Mouse (Mus musculus): Measurements from ENCODE around the gene Sds. TPM values are rescaled to one million over a fixed set of nuclear protein-coding genes. Genes with fewer than 3 reads are reported as not detected.

Sds gene
- total RNA-seq, 2 experiments from 2014 or later: not detected

GRCm38 (mm10) chr5:120438991-120439710, 37.2 kb upstream of the Sds start:
- intact Hi-C loops (cut with DNase I; ENCODE audit: low total_unique reads): no loop called here
- DNase-seq: no peak

DNA sequence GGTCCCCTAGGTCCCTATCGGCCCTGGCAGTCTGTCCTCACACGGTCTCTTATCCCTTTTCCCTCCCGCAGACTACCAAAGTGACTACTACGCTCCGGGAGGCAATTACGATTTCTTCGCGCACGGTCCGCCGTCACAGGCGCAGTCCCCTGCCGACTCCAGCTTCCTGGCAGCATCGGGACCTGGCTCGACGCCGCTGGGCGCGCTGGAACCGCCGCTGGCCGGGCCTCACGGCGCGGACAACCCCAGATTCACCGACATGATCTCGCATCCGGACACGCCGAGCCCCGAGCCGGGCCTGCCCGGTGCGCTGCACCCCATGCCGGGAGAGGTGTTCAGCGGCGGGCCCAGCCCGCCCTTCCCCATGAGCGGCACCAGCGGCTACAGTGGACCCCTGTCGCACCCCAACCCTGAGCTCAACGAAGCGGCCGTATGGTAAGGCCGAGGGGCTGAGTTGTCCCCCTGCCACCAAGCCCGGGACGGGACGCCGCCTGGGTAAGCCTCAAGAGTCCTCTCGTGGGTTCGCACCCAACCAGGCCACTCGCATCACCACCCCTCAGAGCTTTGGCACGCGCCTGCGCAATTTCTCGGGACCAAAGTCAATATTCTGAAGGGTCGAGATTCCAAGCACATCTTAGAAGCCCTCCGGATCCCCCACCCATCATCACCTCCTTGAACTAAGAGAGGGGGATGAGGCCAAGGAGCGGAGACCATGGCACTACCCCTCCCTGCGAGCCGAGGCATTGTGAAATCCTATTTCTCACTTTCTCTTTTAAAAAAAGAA, 36.2 kb upstream of the Sds start:
- intact Hi-C loops (cut with DNase I; ENCODE audit: low total_unique reads): loop anchor here (10.0 kb wide), 1 partner anchor 295 kb away; no protein-coding TSS in a partner anchor
- DNase-seq: no peak

DNA sequence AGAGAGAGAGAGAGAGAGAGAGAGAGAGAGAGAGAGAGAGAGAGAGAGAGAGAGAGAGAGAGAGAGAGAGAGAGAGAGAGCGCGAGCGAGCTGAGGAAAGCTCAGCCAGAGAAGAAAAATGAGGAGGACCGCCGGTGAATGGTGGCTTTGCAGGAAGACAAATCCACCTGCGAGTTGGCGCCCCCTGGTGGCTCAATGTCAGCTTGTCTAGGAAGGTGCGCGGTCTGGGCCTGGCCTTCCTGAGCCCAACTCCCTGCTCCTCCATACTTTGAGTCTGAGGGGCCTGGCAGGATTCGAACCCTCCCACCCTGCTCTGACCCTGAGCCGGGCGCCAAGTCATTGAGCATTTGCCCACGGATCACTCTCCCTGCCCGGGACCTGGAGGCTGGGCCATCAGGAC, 35.6 kb upstream of the Sds start:
- intact Hi-C loops (cut with DNase I; ENCODE audit: low total_unique reads): loop anchor here (10.0 kb wide), 1 partner anchor 296 kb away; no protein-coding TSS in a partner anchor
- DNase-seq: peak; percentile 88

- no peak for DNase-seq
- intact Hi-C loops (cut with DNase I; ENCODE audit: low total_unique reads): loop anchor here (10.0 kb wide), 1 partner anchor 303 kb away; no protein-coding TSS in a partner anchor
These were observed 29.0 kb upstream of the Sds start for GRCm38 (mm10) chr5:120447305-120447704.

DNA sequence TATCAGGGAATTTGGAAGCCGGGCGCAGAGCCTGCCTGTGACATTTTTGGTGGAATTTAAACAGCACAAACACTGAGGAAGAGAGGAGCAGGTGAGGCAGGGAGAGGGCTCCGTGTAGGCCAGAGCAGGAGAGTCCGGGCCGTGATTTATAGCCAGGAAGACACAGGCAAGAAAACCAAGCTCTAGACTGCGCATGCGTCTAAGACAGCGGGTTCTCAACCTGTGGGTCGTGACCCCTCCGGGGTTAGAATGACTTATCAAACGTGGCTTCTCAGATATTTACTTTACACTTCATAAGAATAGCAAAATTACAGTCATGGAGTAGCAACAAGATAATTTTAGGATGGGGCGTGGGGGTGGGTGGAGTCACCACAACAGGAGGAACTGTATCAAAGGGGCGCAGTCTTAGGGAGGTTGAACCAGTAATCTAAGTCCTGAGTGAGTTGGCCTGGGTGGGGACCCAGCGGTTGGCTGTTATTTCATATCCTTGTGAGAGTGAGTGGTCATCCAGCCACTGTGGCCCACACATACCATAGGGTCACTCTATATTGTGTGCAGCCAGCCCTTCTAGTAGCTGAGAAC, 21.5 kb upstream of the Sds start:
- DNase-seq: no peak
- intact Hi-C loops (cut with DNase I; ENCODE audit: low total_unique reads): no loop called here

- intact Hi-C loops (cut with DNase I; ENCODE audit: low total_unique reads): no loop called here
- no peak for DNase-seq
These were observed 20.1 kb upstream of the Sds start for GRCm38 (mm10) chr5:120456253-120456652.

- DNase-seq: no peak
- intact Hi-C loops (cut with DNase I; ENCODE audit: low total_unique reads): no loop called here
These were observed 19.3 kb upstream of the Sds start for GRCm38 (mm10) chr5:120456841-120457554.

- intact Hi-C loops (cut with DNase I; ENCODE audit: low total_unique reads): no loop called here
- DNase-seq: peak; percentile 41
These were observed 18.7 kb upstream of the Sds start for GRCm38 (mm10) chr5:120457628-120458027.

GRCm38 (mm10) chr5:120459133-120459532, 17.2 kb upstream of the Sds start:
- intact Hi-C loops (cut with DNase I; ENCODE audit: low total_unique reads): no loop called here
- no peak for DNase-seq

DNA sequence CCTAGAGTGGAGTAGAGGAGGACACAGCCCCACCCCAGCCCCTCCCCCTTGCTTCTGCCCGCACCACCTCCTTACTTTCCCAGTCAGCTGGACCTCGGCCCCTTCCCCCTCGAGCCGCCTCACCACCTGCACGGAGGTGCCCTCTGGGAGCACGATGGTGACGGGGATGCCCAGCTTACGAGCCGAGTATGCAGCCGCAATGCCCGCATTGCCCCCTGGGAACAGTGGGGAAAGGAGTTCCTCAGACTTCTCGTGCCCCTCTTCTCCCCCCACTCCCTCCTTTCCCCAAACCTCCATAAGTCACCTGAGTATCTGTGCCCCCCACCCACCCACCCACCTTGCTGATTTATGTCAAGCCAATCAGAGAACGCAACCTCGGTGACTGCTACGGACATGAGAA, 14.4 kb upstream of the Sds start:
- intact Hi-C loops (cut with DNase I; ENCODE audit: low total_unique reads): no loop called here
- DNase-seq: no peak

DNA sequence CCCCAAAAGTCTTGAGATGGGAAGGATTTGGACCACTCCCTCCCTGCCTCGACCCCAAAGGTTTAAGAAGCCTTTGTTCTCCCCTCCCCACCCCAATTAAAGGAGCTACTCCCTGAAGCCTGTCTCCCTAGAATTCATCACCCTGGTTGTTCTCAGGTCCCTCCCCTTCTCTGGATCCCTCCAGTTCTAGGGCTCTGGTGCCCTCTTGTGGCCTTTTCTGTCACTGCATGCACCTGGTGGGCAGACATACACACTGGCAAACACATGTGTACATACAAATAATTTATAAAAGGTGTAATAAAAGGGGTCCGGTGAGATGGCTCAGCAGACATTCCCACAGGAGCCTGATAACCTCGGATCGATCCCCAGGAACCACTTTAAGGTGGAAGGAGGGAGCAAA, 12.0 kb upstream of the Sds start:
- no peak for DNase-seq
- intact Hi-C loops (cut with DNase I; ENCODE audit: low total_unique reads): no loop called here

- intact Hi-C loops (cut with DNase I; ENCODE audit: low total_unique reads): no loop called here
- DNase-seq: no peak
These were observed 11.3 kb upstream of the Sds start for GRCm38 (mm10) chr5:120465062-120465461.

- no peak for DNase-seq
- intact Hi-C loops (cut with DNase I; ENCODE audit: low total_unique reads): no loop called here
These were observed 10.5 kb upstream of the Sds start for GRCm38 (mm10) chr5:120465860-120466259.

GRCm38 (mm10) chr5:120467026-120467425, 9.3 kb upstream of the Sds start:
- no peak for DNase-seq
- intact Hi-C loops (cut with DNase I; ENCODE audit: low total_unique reads): no loop called here

- DNase-seq: no peak
- intact Hi-C loops (cut with DNase I; ENCODE audit: low total_unique reads): no loop called here
These were observed 8.0 kb upstream of the Sds start for GRCm38 (mm10) chr5:120468336-120468735.

GRCm38 (mm10) chr5:120468830-120469229, 7.5 kb upstream of the Sds start:
- DNase-seq: no peak

DNA sequence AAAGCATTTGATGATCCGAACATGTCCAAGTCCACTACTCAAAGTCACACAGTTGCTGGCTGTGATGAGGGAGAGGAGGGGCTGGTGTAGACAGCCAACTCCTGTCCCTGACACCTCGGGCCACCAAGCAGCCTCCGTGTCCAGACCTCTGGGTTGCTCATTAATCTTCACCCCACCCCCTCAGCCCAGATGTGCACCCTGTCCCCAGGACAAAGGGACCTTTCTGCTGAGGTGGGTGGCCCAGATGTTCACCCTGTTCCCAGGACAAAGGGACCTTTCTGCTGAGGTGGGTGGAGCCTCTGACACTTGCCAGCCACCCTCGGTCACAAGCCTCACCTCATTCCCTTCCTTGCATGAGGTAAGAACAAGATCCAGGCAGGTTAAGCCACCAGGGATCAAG, 4.8 kb upstream of the Sds start:
- DNase-seq: no peak
- intact Hi-C loops (cut with DNase I; ENCODE audit: low total_unique reads): no loop called here

More at GRCm38 (mm10) chr5:120468830-120469229, 7.5 kb upstream of the Sds start:
- intact Hi-C loops (cut with DNase I; ENCODE audit: low total_unique reads): no loop called here

- intact Hi-C loops (cut with DNase I; ENCODE audit: low total_unique reads): no loop called here
- DNase-seq: no peak
These were observed 3.6 kb upstream of the Sds start, which contains the start of gene Sdsl for GRCm38 (mm10) chr5:120472770-120473169. Sdsl (minus strand) TSS chr5:120472810.

DNA sequence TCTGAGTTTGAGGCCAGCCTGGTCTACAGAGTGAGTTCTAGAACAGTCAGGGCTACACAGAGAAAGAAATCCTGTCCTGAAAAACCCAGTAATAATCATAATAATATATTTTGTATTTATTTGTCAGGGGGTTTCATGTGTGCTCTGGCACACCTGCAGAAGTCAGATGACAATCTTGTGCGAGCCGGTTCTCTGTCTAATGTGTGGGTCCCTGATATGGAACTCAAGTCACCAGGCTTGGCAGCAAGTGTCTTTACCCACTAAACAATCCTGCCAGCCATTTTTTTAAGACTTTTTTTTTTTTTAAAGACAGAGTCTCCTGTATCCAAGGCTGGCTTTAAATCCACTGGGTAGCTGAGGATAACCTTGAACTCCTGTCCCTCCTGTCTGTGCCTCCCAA, 3.0 kb upstream of the Sds start:
- no peak for DNase-seq
- intact Hi-C loops (cut with DNase I; ENCODE audit: low total_unique reads): no loop called here

DNA sequence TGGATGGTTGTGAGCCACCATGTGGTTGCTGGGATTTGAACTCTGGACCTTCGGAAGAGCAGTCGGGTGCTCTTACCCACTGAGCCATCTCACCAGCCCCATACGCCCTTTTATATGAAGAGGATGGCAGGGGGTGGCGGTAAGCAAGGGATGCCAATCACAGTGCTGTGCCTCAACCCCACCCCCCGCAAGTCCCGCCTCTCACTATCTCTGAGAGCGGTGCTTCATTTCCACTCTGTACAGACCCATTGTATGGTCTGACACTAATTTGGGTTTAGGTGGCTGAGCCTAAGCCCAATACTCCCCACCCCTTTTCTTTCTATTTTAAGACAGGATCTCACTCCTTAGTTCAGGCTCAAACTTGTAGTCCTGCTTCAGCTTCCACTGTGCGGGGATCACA, 465 bp upstream of the Sds start:
- intact Hi-C loops (cut with DNase I; ENCODE audit: low total_unique reads): no loop called here
- no peak for DNase-seq

Data from gastrocnemius, postnatal 14 days (tissue).